Mouse (Mus musculus) neutrophil, adult 5-6 weeks (primary cell): ENCODE measurements around the gene Trub2. TPM values are rescaled to one million over a fixed set of nuclear protein-coding genes. Genes with fewer than 3 reads are reported as not detected.

Experiments
- ATAC-seq: fragments of 151-379, 151-347 bp; 2 replicates; pipeline ENCODE4 v1.8.0; 2017; ENCODE audit warnings: mild to moderate bottlenecking, moderate TSS enrichment; ENCODE audit not compliant: insufficient number of reproducible peaks, poor library complexity, low FRiP score, severe bottlenecking; ENCODE audit errors: extremely low read depth
- total RNA-seq: library from RNA; stranded (forward); fragments of 200-1000 nt; gene quantifications from 2 replicates; pipeline ENCODE4 v1.2.3, GENCODE M21; 2017

Gene Trub2
- total RNA-seq, result 37.3 and 37.5 TPM in 2 replicates

- peak; percentile 76 for ATAC-seq
Observed at GRCm38 (mm10) chr2:29787937-29788681, at the start of gene Trub2. Gene Trub2, minus strand, starts transcription at chr2:29788502.

DNA sequence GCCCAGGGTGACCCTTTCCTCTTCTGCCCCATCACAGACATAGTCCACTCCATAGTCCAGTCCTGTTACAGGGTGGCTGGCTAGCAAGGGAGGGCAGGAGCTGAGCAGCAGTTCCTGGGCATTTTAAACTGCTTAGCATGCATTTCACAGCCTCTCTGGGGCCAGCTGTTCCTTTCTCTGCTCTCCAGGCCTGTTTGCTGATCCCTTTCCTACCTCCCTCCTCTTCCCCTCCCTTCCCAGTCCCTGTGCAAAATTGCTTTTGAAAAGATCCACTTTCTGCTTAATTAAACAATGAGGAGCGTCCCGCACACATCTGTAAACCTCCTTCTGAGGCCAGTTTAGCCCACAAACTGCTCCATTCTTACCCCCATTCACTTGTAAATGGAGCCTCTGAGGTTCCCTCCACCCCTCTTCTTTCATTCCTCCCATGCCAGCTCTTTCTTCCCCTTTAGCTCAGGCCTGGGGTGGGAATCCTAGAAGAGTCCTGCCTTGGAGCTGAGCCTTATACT is 47.1 kb upstream of the Trub2 start:
- ATAC-seq, result no peak

DNA sequence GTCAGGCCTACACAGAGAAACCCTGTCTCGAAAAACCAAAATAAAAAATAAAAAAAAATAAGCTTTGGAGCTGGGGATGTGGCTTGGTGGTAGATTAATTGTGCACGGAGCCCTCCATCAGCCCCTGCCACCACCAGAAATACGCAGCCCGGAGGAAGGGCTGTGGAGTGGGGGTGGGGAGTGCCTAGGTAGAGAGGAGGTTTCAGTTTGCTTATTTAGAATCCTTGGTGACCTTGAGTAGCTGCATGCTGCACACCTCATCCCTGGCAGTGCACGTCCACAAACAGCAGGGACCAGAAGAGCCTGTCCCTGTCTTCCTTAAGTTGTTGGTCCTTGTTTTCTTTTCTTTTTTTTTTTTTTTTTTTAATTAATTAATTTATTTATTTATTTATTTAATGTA is 45.5 kb upstream of the Trub2 start:
- ATAC-seq, result no peak

- no peak for ATAC-seq
Observed at GRCm38 (mm10) chr2:29831106-29831505, 42.8 kb upstream of the Trub2 start.

DNA sequence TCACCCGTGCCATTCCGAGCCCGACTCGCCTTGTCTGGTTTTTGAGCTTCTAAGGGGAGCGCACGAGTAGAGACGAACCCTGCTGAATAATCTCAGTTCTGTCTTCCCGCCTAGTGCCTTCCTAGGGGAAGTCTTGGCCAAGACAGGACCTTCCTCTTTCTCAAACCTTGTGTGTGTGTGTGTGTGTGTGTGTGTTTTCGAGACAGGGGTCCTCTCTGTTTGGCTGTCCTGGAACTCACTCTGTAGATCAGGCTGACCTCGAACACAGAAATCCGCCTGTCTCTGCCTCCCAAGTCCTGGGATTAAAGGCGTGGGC is 39.4 kb upstream of the Trub2 start:
- no peak for ATAC-seq

DNA sequence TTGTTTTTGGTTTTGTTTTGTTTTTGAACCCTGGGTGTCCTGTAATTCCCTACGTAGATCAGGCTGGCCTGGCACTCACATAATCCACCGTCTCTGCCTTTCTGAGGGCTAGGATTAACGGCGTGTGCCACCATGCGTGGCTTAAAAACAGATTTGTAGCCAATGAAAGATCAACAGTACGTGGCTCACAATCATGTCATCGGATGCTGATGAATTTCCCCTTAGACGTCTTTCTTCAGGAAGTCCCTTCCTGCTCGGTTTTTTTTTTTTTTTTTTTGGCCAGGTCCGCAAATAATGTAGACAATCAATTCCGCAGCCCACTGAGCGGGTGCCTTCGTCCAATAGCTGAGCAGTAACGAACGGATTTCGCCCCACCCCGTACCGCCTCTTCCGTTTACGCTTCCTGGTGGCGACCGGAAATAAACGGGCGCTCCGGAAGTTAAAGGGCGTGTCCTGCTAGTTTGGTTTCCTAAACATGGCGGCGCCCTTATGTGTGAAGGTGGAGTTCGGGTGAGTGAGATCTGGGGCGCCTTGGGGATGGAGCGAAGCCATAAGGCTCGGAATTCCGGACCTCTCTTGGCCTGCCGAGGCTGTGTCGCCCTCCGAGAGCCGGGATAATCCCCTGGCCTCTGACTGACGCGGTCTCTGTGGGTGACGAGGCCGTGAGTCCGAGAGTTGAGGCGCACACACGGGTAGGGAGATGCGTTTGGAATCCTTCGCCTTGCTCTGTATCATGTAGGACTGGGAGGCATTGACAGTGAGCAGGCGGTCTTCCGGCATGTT is 38.8 kb upstream of the Trub2 start:
- peak; percentile 95 for ATAC-seq

GRCm38 (mm10) chr2:29826318-29826925 is 38.1 kb upstream of the Trub2 start:
- no peak for ATAC-seq

- peak; percentile 10; the same call in 1 of the 2 replicates for ATAC-seq
Observed at GRCm38 (mm10) chr2:29820025-29820817, 31.9 kb upstream of the Trub2 start, which contains the start of gene Urm1. Gene Urm1, plus strand, starts transcription at chr2:29820075.

GRCm38 (mm10) chr2:29819363-29819762 is 31.1 kb upstream of the Trub2 start:
- no peak for ATAC-seq

- peak; percentile 60; the same call in 1 of the 2 replicates for ATAC-seq
Observed at GRCm38 (mm10) chr2:29817426-29818232, 29.3 kb upstream of the Trub2 start.

GRCm38 (mm10) chr2:29815678-29816371 is 27.5 kb upstream of the Trub2 start:
- no peak for ATAC-seq

GRCm38 (mm10) chr2:29803400-29803831 is 15.1 kb upstream of the Trub2 start:
- ATAC-seq, result peak; percentile 39; the same call in 1 of the 2 replicates

GRCm38 (mm10) chr2:29802827-29803201 is 14.5 kb upstream of the Trub2 start:
- no peak for ATAC-seq

DNA sequence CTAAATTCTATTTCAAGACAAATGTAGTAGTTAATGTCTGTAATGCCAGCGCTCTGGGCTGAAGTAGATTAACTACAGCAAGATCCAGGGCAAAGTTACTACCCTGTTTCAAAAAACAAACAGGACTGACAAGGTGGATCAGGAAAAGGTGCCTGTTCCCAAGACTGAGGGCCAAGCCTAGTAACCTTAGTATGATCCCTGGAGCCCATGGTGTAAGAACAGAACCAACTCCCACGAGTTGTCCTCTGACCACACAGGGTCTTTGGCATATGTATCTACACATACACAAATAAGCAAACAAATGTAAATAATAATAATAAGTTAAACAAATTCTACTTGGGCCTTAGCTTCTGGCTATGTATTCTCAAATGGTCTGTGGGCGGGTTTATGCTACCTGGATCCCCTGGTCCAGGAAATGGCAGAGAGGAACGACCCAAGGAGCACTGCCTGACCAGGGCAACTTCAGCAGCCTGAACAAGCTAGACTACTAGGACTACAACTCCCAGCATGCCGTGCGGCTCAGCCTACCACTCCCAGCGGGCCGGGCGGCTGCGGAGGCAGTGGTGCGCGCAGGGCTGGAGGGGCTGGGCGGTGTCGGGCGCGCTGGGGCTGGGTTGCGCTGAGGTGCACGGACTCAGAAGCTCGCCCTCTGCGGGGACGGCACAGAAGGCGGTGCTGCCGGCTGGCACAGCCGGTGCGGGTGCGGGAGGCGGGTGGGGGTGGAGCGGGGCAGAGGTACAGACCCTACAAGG is 13.9 kb upstream of the Trub2 start, which contains the start of gene Slc27a4:
TSS of gene Slc27a4 (plus strand) at position 560 of the 752 bp plus-strand sequence.
- ATAC-seq, result peak; percentile 93

GRCm38 (mm10) chr2:29792772-29793487 is 4.6 kb upstream of the Trub2 start:
- ATAC-seq, result peak; percentile 25; the same call in 1 of the 2 replicates
